Mouse (Mus musculus): ENCODE measurements around the gene Eml2. TPM values are rescaled to one million over a fixed set of nuclear protein-coding genes. Genes with fewer than 3 reads are reported as not detected.
A peak's percentile ranks its signal among the peaks of the same experiment; 100 is the strongest.

Gene Eml2
- total RNA-seq, 2 experiments from 2014 or later: 8.4 to 9.4 TPM

DNA sequence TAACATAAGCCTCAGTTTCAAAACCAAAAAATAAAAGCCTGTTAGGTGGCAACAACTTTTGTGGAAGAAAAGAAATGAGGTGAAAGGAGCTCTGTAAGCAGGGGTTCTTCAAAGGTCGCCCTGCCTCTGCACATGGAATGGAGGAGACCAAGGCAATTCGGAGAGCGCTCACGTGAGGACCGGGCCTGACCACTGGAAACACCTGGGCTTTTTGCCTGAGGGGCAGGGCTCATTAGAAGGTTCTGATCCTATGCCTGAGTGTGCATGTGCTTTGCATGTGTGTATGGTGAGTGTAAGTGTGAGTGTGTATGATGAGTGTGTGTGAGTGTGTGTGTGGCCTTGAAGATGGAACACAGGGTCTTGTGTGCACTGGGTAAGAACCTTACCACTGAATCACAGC lies 54.7 kb downstream of the Eml2 start:
- no peak for DNase-seq

DNA sequence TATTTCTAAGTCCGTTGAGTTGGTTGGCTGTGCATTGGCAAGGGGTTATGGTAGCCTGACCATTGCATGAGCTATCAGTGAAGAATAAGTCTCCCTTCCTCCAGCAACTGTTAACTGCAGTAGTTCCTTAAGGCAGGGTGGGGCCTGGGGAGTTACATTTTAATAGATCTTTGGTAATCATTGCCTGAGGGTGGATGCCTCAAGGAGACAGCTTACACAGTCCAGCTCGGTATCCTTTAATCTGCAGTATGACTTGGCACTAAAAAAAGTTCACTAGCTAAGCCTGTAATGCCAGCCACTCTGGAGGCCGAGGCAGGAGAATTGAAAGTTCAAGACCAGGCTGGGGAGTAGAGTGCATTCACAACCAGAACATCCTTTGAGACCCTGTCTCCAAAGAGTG lies 55.6 kb downstream of the Eml2 start:
- DNase-seq: no peak

DNA sequence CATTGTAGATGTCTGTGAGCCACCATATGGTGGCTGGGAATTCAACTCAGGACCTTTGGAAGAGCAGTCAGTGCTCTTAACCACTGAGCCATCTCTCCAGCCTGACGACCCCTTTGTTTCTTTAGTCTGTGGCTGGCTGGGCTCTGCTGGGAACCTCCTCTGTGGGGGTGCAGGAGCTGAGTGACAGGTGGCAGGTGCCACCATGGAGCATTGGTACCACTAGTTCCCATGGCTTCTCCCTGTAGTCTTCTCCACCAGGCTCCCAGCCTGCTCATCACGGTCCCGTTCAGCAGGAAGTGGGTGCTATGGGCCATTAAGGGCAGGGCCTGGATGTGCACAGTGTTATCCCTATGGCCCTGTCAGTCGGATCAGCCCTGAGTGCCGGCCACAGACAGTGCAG lies 58.4 kb downstream of the Eml2 start:
- DNase-seq: no peak

DNA sequence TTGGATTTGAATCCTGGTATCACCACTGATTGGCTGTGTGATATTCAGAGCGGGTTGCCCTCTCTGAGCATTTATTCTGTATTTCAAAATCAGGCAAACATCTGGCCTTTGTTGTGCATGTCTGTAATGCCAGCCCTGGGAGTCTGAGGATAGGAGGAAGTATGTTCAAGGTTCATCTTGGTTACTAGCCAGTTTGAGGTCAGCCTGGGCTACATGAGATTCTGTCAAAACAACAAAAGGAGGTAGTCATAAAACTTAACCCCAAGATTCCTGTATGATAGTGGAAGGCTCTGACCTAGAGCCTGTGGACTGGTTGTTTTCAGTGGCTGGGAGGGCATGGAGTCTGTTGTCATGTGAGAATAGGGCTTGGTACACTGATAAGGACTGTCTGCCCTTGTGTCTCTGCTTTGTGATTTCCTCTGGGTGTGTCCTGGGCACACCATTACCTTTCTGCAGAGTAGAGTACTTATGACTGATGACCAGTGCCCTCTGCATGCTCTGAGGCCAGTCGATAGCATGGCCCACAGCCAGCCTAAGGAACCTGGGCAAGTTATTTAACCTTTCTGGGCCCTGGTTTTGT lies 59.0 kb downstream of the Eml2 start:
- no peak for DNase-seq

DNA sequence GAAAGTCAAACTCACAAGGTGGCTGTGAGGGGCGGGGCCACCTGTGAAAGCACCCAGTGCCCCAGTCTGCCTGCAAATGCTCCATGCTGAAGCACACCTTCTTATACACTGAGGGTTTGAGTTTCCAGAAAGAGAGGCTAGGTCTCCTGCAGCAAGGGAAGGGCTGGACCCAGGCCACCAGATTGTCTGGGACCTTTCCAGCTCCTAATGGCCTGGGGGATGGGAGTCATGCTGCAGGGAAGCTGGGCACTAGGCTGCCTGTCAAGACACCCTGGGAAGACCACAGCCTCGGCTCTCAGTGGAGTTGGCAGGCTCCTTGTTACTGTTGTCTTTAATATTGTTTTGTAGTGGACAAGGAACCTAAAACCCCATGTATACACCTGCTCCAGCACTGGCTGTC lies 60.2 kb downstream of the Eml2 start:
- no peak for DNase-seq

DNA sequence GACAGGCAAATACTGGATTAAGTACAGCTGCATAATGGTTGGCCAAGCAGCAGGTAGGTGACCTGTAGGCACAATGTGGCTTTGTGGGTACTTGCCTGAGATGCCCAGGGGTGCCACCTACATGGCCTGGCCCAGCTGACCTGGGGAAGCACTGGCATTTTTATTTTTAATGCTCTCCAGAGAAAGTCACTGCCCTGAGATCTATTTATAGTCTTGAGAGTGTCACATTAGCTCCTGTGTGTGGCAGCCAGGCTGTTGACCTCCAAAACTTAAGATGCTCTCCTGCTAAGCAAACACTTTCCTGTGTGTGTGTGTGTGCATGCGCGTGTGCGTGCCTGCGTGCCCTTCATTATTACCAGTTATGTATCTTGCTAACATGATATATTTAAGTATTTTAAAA lies 62.1 kb downstream of the Eml2 start:
- peak; percentile 41 for DNase-seq

DNA sequence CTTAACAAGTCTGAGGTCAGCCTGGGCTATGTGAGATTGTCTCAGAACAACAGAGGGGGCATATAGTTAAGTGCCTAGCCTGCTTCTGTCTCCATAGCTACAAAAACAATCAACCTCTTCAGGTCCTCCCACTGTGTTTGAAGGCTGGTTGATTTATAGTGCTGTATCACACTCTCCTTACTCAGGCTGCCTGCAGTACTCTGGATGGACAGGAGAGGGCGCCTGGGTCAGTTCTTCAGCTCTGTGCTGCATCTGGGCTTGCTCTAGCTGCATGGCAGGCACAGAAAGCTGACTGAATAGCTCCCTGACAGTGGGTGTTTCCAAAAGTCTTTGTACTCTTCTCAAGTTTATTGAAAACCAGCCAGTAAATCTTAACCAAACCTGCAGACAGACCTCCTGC lies 63.2 kb downstream of the Eml2 start:
- peak; percentile 82 for DNase-seq

DNA sequence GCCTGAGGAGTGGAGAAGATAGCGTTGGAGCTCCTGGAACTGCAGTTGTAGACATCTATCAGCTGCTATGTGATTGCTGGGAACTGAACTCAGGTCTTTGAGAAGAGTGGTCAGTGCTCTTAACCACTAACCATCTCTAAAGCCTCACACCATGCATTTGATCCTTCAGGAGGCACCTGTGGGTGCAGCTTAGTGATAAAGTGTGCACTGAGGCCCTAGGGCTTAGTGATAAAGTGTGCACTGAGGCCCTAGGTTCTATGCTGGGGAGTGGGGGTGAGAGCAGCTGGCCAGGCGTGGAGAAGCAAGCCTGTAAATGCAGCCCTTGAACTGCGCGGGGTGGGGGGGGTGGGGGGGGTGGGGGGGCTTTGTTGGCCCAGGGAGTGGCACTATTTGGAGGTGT lies 63.8 kb downstream of the Eml2 start:
- no peak for DNase-seq

DNA sequence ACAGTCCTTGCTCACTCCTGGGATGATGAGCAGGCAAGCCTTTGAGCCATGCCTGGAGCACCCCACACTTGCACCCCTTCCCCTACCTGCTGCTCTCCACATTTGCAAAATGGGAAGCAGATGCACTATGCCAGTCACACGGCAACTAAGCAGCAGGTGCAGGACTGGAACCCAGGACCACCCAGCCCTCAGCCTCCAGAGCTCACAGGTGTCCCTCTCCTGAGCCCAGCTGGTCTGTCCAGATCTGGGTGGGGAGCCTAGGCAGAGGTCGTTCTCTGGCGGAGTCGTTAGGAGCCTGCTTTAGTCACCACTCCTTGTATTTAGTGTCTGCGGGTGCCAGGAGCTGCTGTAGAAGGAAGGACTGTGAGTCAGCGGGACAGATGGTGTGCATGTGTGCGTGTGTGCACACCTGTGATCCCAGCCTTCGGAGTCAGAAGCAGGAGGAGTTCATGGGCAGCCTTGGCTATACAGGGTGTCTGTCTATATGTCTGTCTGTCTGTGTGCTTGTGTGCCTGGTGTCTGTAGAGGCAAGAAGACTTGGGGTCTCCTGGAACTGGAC lies 64.8 kb downstream of the Eml2 start:
- DNase-seq: no peak

DNA sequence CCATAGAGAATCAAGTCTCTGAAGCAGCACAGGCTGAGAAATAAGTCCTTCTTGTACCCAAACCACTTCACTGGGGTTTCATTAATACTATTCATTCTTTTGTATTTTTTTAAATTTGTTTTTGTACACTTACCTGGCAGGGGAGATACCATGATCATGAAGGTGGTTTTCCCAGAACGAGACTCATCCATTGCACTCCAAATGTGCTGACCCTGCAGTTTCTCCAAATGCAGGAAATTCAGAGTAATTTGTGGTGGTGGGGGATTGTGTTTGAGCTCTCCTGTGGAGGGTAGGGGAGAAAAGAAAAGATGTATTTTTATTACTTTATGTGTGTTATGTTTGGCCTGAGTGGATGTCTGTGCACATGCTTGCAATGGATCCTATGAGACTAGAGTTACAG lies 65.8 kb downstream of the Eml2 start:
- no peak for DNase-seq

DNA sequence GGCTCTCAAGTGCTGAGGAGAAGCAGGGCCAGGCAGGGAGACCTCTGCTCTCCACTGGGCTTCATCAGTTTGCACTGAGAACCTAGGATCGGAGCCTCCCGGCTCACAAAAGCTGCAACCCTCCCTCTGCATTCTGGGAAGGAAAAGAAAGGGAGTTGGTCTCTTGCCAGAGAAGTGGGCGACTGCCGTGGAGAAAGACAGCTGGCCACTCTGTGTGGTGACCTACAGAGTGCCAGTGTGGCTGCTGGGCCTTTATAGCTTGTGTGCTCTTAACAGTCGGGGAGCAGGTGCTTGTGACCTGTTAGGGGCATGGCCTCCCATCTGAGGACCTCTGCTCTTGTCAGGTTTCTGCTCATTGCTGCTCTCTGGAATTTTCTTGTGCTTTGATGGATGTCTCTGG lies 67.6 kb downstream of the Eml2 start:
- no peak for DNase-seq

DNA sequence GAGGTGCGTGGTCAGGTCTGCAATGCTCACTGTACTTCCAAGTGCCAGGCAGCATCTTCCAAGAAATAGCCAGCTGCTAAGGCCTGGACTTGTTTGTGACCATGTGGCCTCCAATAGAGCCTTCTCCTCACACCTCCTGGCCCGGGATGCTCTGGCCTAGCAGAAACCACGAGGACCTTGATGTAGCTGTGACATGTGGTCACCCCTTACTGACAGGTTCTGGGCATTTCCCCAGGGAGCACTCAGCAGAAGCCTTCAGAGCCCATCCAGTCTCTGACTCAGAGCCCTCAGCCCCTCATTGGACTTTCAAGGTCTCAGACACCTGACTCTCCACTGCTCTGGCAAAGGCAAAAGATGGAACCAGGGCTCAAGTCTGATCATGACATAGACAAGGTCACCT lies 68.9 kb downstream of the Eml2 start:
- no peak for DNase-seq

DNA sequence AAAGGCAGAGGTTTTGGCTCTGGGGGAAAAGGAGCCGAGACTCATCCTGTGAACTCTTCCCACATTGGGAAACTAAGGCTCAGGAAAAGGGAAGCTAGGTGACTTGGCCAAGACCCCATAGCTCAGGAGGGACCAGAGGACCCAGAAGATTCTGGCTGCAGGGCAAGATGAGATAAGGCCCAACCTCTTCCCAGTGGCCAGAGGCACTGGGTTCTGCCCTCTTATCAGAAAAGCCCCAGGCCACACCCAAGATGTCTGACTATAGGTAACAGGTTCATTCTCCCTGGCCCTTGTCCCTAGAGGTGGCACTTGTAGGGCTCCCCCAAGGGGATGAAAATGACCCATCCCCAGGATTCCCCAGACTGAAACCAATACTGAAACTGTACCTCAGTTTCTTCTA lies 70.6 kb downstream of the Eml2 start:
- no peak for DNase-seq

DNA sequence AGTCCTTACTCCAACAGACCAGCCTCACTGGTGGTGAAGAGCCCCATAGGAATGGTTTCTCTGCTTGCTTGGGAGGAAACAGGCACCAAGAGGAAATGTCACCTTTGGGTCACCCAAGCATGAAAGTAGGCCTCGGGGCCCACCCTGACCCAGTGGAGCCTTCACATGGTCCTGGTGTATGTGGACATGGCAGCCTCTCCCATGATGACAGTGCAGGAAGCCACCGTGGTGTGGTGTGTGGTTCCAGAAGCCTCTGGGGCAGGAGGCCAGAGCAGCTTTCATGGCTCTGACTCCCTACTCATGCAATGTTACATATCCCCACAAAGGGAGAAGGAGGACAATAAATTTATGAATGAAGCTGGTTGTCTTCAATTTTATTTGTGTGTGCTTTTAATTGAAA lies 71.3 kb downstream of the Eml2 start:
- DNase-seq: no peak

DNA sequence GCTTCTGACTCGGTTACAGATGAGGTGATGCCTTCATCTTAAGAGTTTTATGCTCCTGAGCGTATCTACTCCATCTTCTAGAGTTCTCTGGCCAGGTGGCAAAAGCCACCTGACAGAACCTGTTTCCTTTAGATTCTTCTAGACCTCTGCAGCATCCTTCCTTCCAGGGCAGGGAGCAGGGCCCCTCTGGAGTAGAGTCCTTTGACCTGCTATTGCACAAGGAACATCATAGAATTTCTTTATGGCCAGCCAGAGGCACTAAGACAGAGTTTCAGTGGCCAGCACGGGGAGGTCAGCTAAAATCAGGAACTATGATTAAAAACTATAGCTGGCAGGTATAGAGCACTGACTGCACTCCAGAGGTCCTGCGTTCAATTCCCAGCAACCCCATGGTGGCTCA lies 75.9 kb downstream of the Eml2 start:
- no peak for DNase-seq

DNA sequence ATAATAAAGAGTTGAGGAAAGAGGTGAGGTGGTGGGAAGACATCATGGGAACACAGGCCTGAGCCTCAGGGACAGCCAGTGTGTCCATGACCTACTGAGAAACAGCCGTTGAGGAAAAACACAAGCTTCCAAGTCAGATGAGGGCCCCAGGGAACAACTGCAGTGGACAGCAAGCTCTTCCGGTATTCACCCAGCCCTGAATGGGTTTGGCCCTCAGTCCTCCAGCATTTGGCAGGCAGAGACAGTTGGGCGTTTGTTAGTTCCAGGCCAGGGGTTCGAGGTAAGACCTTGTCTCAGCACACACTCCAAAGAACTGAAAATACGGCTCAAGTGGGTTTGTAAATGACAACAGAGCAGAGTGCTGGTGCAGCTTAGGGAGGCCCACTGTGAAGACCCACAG lies 77.2 kb downstream of the Eml2 start:
- no peak for DNase-seq

DNA sequence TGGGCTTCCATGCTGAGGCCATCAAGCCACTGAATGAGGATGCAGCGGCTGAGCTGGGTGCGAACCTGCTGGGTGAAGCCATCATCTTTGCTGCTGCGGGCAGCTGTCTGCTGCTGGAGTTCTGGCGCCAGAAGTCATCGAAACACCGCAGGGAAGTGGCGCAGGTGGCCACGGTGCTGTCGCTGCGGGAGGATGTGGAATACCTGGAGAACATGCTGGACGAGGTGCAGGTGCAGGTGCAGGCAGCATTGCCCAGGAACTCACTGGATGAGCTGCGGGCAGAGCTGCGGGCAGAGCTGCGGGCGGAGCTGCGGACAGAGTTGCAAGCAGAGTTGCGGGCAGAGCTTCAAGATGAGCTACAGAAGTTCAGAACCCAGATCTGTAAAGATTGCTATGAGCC lies 79.2 kb downstream of the Eml2 start:
- DNase-seq: no peak

Small RNA genes lying within 50 kb of the gene (microRNA-seq; reads per million reads assigned to microRNA genes)
- gene Mir330 (ENCODE audit: borderline replicate concordance in 2 of 2): 52.3 to 75.2 reads per million in 2 experiments

Other genes with a start within 250 kb of the Eml2 start
- gene Nanos2, start 189.0 kb upstream of the Eml2 start, total RNA-seq (2021): not detected
- gene Mypop, start 185.2 kb upstream of the Eml2 start, total RNA-seq (2021): 1 to 10 TPM; 4.3 to 4.9 TPM
- gene Irf2bp1, start 172.4 kb upstream of the Eml2 start, total RNA-seq (2021): 10 to 100 TPM; 13.7 to 14.3 TPM
- gene Foxa3, start 152.9 kb upstream of the Eml2 start, total RNA-seq (2021): not detected
- gene Sympk, start 152.0 kb upstream of the Eml2 start, total RNA-seq (2021): 10 to 100 TPM; 56.6 to 59.4 TPM
- not detected for gene Rsph6a, start 121.7 kb upstream of the Eml2 start, total RNA-seq (2021)
- 10 to 100 TPM; 22.4 to 22.7 TPM for gene Dmwd, start 100.2 kb upstream of the Eml2 start, total RNA-seq (2021)
- gene Dmpk, start 92.6 kb upstream of the Eml2 start, total RNA-seq (2021): 100 to 1,000 TPM; 315 to 350 TPM
- 1 to 10 TPM; 2.0 to 2.7 TPM for gene Six5, start 81.8 kb upstream of the Eml2 start, total RNA-seq (2021)
- gene Gm4969, start 58.1 kb upstream of the Eml2 start, total RNA-seq (2021): not detected
- 1 to 10 TPM; 2.9 TPM for gene Fbxo46, start 56.6 kb upstream of the Eml2 start, total RNA-seq (2021)
- 1 to 10 TPM; 2.3 to 2.5 TPM for gene Qpctl, start 27.1 kb upstream of the Eml2 start, total RNA-seq (2021)
- 10 to 100 TPM; 48.2 to 50.0 TPM for gene Snrpd2, start 26.7 kb upstream of the Eml2 start, total RNA-seq (2021)
- gene Gipr, start 10.3 kb upstream of the Eml2 start, total RNA-seq (2021): not detected
- gene Gpr4, start 36.1 kb downstream of the Eml2 start, total RNA-seq (2021): 1 to 10 TPM; 1.7 to 2.4 TPM
- gene Opa3, start 51.9 kb downstream of the Eml2 start, total RNA-seq (2021): 10 to 100 TPM; 39.4 to 41.3 TPM
- 10 to 100 TPM; 16.3 to 18.0 TPM for gene Vasp, start 95.4 kb downstream of the Eml2 start, total RNA-seq (2021)
- not detected for gene Ppm1n, start 103.6 kb downstream of the Eml2 start, total RNA-seq (2021)
- gene Rtn2, start 106.2 kb downstream of the Eml2 start, total RNA-seq (2021): 100 to 1,000 TPM; 943 to 950 TPM
- under 1 TPM; 0.43 to 0.64 TPM for gene Fosb, start 133.6 kb downstream of the Eml2 start, total RNA-seq (2021)
- 10 to 100 TPM; 21.5 to 25.4 TPM for gene Ercc1, start 168.4 kb downstream of the Eml2 start, total RNA-seq (2021)
- 10 to 100 TPM in 1 of 2 experiments, 1 to 10 TPM in 1; 8.5 to 10.1 TPM for gene Cd3eap, start 183.1 kb downstream of the Eml2 start, total RNA-seq (2021)
- gene Ppp1r13l, start 183.3 kb downstream of the Eml2 start, total RNA-seq (2021): 1 to 10 TPM; 2.6 TPM
- 1 to 10 TPM; 7.8 to 8.8 TPM for gene Ercc2, start 205.6 kb downstream of the Eml2 start, total RNA-seq (2021)
- under 1 TPM in 1 of 2 experiments, not detected in 1; 0.43 TPM for gene Klc3, start 227.7 kb downstream of the Eml2 start, total RNA-seq (2021)
- over 10,000 TPM; 37,777 to 44,473 TPM for gene Ckm, start 228.4 kb downstream of the Eml2 start, total RNA-seq (2021)

Data from gastrocnemius, postnatal 25 days (tissue).